In the genomic region with DNA sequence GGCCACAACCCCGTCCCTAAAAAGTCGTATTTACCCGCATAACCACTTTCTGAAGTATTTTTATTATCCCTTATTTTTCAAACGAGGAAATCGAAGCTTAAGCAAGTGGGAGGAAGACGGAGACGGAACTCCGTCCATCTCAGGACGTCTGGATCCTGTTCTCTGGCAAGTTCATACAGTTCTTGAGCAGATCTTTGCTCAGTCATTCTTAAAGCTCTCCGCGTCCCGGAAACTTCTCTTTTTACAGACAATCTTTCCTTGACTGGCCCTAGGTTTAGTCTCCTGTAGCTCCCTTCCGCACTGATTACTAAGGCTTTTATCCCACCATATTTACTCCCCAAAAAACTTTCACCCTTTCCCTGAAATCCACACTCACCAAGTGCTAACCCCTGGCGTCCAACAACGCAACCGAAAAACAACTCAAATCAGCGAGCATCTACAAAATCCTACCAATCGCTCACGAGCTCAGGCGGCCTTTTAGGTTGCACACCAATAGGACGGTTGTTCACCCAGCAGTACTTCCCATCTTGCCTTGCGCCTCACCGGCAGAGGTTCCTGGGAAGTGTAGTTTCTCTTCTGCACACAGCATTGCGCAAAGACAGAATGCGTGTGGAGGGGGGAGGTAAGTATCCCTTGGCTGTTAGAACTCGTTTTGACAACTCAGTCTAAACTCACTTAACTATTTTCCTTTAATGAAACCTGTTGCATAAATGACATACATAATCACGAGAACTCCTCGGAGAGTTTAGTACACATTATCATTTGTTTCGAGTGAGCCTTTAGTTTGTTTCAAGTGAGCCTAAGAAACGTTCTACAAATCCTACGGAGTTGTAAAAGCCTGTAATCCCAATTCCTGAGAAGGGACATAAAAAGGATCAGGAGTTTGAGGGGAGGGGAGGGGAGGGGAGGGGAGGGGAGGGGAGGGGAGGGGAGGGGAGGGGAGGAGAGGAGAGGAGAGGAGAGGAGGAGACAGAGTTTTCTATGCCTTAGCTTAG, we compare ENCODE assay signal across 8 mouse cellular contexts. TPM values are rescaled to one million over a fixed set of nuclear protein-coding genes. Genes with fewer than 3 reads are reported as not detected.
A peak's percentile ranks its signal among the peaks of the same experiment; 100 is the strongest.
DNase-seq lines count a peak whose midpoint lies in the region; ATAC-seq and TF ChIP-seq lines count a peak whose summit lies in the region.

No protein-coding gene starts in this region.

- TF ChIP-seq POLR2A in bone marrow, adult 2 months (IDR thresholded peaks at IDR 0.05; ENCODE audit: borderline replicate concordance, control insufficient read depth, low read depth, low read length), result no peak
- peak; percentile 78; the same call in 1 of the 2 replicates for TF ChIP-seq POLR2A in limb, embryonic 14.5 days (IDR thresholded peaks at IDR 0.05; ENCODE audit: borderline replicate concordance, extremely low read depth, insufficient read depth, insufficient read length)

- peak; percentile 96 for ATAC-seq in embryonic facial prominence, embryonic 15.5 days (ENCODE audit: insufficient number of reproducible peaks, low FRiP score, low TSS enrichment, low read depth)
- ATAC-seq in limb, embryonic 14.5 days (ENCODE audit: low FRiP score, low read depth), result peak; percentile 98
- ATAC-seq in midbrain, postnatal 0 days (ENCODE audit: low FRiP score), result peak; percentile 95

- under 1% methylated on average over 31 of the region's 31 CpGs for WGBS in bone marrow, adult 2 months
- WGBS in embryonic facial prominence, embryonic 15.5 days, result under 1% methylated on average over 31 of the region's 31 CpGs
- 1% methylated on average over 31 of the region's 31 CpGs for WGBS in limb, embryonic 14.5 days
- WGBS in midbrain, postnatal 0 days, result 2% methylated on average over 31 of the region's 31 CpGs

- peak overlapping the region; percentile 81 for H3K4me3 ChIP-seq in bone marrow, adult 2 months (replicated peaks; ENCODE audit: control insufficient read depth, low read depth, low read length)
- H3K4me3 ChIP-seq in embryonic facial prominence, embryonic 15.5 days (replicated peaks), result peak overlapping the region; percentile 62
- peak overlapping the region; percentile 60 for H3K4me3 ChIP-seq in limb, embryonic 14.5 days (replicated peaks; ENCODE audit: low read length)
- H3K4me3 ChIP-seq in midbrain, postnatal 0 days (ENCODE audit: low read depth, low read length), result peak overlapping the region; percentile 39

- H3K27ac ChIP-seq in bone marrow, adult 2 months (ENCODE audit: control insufficient read depth, insufficient read depth, low read depth, low read length, poor library complexity), result peak overlapping the region; percentile 41
- peak overlapping the region; percentile 87 for H3K27ac ChIP-seq in embryonic facial prominence, embryonic 15.5 days (replicated peaks)
- peak overlapping the region; percentile 79 for H3K27ac ChIP-seq in limb, embryonic 14.5 days (replicated peaks; ENCODE audit: low read depth, low read length)
- H3K27ac ChIP-seq in midbrain, postnatal 0 days (ENCODE audit: low read depth, low read length), result no peak overlapping the region

- no peaks in the 10 kb centered on the region; the same call in 1 of the 2 replicates for H3K4me1 ChIP-seq in bone marrow, adult 2 months (ENCODE audit: control insufficient read depth, insufficient read depth, low read length)
- peaks cover 13% of the 10 kb centered on the region for H3K4me1 ChIP-seq in embryonic facial prominence, embryonic 15.5 days
- 0 out of 2 replicates have a peak, but pooled peaks cover 5% of the 10 kb centered on the region for H3K4me1 ChIP-seq in limb, embryonic 14.5 days (ENCODE audit: control insufficient read depth, insufficient read depth, low read length)
- no peaks in the 10 kb centered on the region for H3K4me1 ChIP-seq in midbrain, postnatal 0 days (ENCODE audit: insufficient read depth, low read length)

- no peak for TF ChIP-seq CTCF in bone marrow, adult 2 months (IDR thresholded peaks at IDR 0.05; ENCODE audit: control insufficient read depth, insufficient read depth, low read length)
- peak; percentile 51 for TF ChIP-seq CTCF in midbrain, postnatal 0 days (IDR thresholded peaks at IDR 0.05)

- DNase-seq in 416B (ENCODE audit: low read depth), result peak; percentile 98
- peak; percentile 91 for DNase-seq in heart, adult 8-10 months (ENCODE audit: low spot score)
- DNase-seq in kidney, adult 9 months, result peak; percentile 90
- peak; percentile 95 for DNase-seq in limb, embryonic 14.5 days (ENCODE audit: low spot score)
- peak; percentile 96 for DNase-seq in midbrain, postnatal 0 days (ENCODE audit: low spot score)
- peak; percentile 65 to 75 for DNase-seq in spleen, postnatal 14 days (ENCODE audit: low spot score in 2 of 2)

- H3K36me3 ChIP-seq in embryonic facial prominence, embryonic 15.5 days, result peaks cover 14% of the 10 kb centered on the region; the same call in 1 of the 2 replicates
- H3K36me3 ChIP-seq in limb, embryonic 14.5 days (ENCODE audit: control insufficient read depth, insufficient read depth, low read length), result peaks cover 3% of the 10 kb centered on the region; the same call in 1 of the 2 replicates
- no peaks in the 10 kb centered on the region for H3K36me3 ChIP-seq in midbrain, postnatal 0 days (ENCODE audit: insufficient read depth, low read length)

- H3K9me3 ChIP-seq in embryonic facial prominence, embryonic 15.5 days (replicated peaks), result no peaks in the 10 kb centered on the region
- H3K9me3 ChIP-seq in limb, embryonic 14.5 days (ENCODE audit: control insufficient read depth, low read length), result no peaks in the 10 kb centered on the region
- H3K9me3 ChIP-seq in midbrain, postnatal 0 days (ENCODE audit: low read length), result no peaks in the 10 kb centered on the region

- H3K27me3 ChIP-seq in embryonic facial prominence, embryonic 15.5 days, result no peaks in the 10 kb centered on the region
- no peaks in the 10 kb centered on the region for H3K27me3 ChIP-seq in limb, embryonic 14.5 days (ENCODE audit: control insufficient read depth, insufficient read depth, low read length)
- H3K27me3 ChIP-seq in midbrain, postnatal 0 days (ENCODE audit: insufficient read depth, low read length), result no peaks in the 10 kb centered on the region

- peak overlapping the region; percentile 68 for H3K4me2 ChIP-seq in embryonic facial prominence, embryonic 15.5 days (replicated peaks)
- H3K4me2 ChIP-seq in limb, embryonic 14.5 days (replicated peaks; ENCODE audit: low read depth, low read length, severe bottlenecking), result peak overlapping the region; percentile 78
- peak overlapping the region; percentile 64 for H3K4me2 ChIP-seq in midbrain, postnatal 0 days (ENCODE audit: low read depth, low read length, poor library complexity, severe bottlenecking)

- H3K9ac ChIP-seq in embryonic facial prominence, embryonic 15.5 days, result peak overlapping the region; percentile 45
- H3K9ac ChIP-seq in limb, embryonic 14.5 days (ENCODE audit: low read depth, low read length, severe bottlenecking), result peak overlapping the region; percentile 57
- peak overlapping the region; percentile 15; the same call in 1 of the 2 replicates for H3K9ac ChIP-seq in midbrain, postnatal 0 days (replicated peaks; ENCODE audit: low read length, poor library complexity, severe bottlenecking)

RNA-seq across cellular contexts. Expression of a gene that starts 6.7 kb away (rescaled TPM):
- 51.3 and 59.8 TPM in 2 replicates for polyA plus RNA-seq in bone marrow, adult 2 months (2011; ENCODE audit: insufficient read depth, insufficient read length, low replicate concordance, missing spikeins)
- polyA plus RNA-seq in embryonic facial prominence, embryonic 15.5 days (2015; fragmentation: Nextera tagmentation; extraction: Ambion mirVana), result 50.0 and 50.2 TPM in 2 replicates
- total RNA-seq in heart, adult 8-10 months (2022), result 10 to 100 TPM; 24.9 to 31.2 (median 30.9) TPM
- 13.4 and 13.5 TPM in 2 replicates for polyA plus RNA-seq in limb, embryonic 14.5 days (2012; rRNA removed)
- polyA plus RNA-seq in limb, embryonic 14.5 days (2014; fragmentation: Nextera tagmentation; extraction: Ambion mirVana), result 45.4 and 53.5 TPM in 2 replicates
- total RNA-seq in midbrain, postnatal 0 days (2014; rRNA removed), result 14.0 and 28.0 TPM in 2 replicates
- polyA plus RNA-seq in midbrain, postnatal 0 days (2015; fragmentation: Nextera tagmentation; extraction: Ambion mirVana), result 18.3 and 21.7 TPM in 2 replicates

RNA-seq across cellular contexts. Expression of a gene that starts 6.9 kb away (rescaled TPM):
- 9.7 and 15.7 TPM in 2 replicates for polyA plus RNA-seq in bone marrow, adult 2 months (2011; ENCODE audit: insufficient read depth, insufficient read length, low replicate concordance, missing spikeins)
- 21.2 and 25.1 TPM in 2 replicates for polyA plus RNA-seq in embryonic facial prominence, embryonic 15.5 days (2015; fragmentation: Nextera tagmentation; extraction: Ambion mirVana)
- 1 to 10 TPM; 2.9 to 4.7 (median 4.0) TPM for total RNA-seq in heart, adult 8-10 months (2022)
- polyA plus RNA-seq in limb, embryonic 14.5 days (2012; rRNA removed), result 14.6 and 20.8 TPM in 2 replicates
- 17.2 and 23.1 TPM in 2 replicates for polyA plus RNA-seq in limb, embryonic 14.5 days (2014; fragmentation: Nextera tagmentation; extraction: Ambion mirVana)
- 5.9 and 10.7 TPM in 2 replicates for total RNA-seq in midbrain, postnatal 0 days (2014; rRNA removed)
- polyA plus RNA-seq in midbrain, postnatal 0 days (2015; fragmentation: Nextera tagmentation; extraction: Ambion mirVana), result 6.4 and 6.7 TPM in 2 replicates
